Mouse (Mus musculus) monocyte, adult 5-6 weeks (primary cell): Measurements from ENCODE around the gene 2310033P09Rik. TPM values are rescaled to one million over a fixed set of nuclear protein-coding genes. Genes with fewer than 3 reads are reported as not detected.

Source experiments
- ATAC-seq: fragments of 153-309, 156-312 bp; replicated peaks from 2 replicates; pipeline ENCODE4 v1.8.0; 2017; ENCODE audit warnings: mild to moderate bottlenecking; ENCODE audit not compliant: low TSS enrichment, insufficient number of reproducible peaks, severe bottlenecking, poor library complexity, low FRiP score
- total RNA-seq: library from RNA; stranded (forward); fragments of 200-1000, 200-491, 200-594 nt; gene quantifications from 3 replicates; pipeline ENCODE4 v1.2.3, GENCODE M21; 2017

2310033P09Rik gene
- 8.9 to 16.8 TPM (median 16.4 TPM) in 3 replicates for total RNA-seq

DNA sequence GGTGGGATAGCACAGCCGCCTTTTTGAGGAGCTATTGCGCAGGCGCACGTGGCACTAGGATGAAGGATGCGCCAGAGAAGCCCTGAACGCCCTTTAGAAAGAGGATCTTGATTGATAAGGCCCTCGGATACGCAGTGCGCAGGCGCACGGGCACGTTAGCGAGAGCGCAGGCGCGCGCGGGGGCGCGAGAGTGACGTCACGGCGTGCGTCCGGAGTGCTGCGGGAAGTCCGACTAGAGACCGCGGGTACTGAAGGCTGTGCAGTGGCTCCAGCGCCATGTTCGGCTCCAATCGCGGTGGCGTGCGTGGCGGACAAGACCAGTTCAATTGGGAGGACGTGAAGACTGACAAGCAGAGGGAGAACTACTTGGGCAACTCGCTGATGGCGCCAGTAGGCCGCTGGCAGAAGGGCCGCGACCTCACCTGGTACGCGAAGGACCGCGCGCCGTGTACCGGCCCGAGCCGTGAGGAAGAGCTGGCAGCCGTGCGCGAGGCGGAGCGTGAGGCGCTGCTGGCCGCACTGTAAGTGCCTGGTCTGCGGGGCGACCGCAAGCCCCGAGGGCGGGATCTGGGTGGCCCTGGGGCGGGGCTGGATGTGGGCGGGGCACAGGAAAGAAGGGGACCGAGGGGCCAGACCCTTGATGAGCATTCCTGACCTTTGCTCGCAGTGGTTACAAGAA, at the start of gene 2310033P09Rik:
Gene 2310033P09Rik, plus strand, starts transcription at position 169 of the 679 bp plus-strand sequence.
- ATAC-seq, result peak; percentile 58

DNA sequence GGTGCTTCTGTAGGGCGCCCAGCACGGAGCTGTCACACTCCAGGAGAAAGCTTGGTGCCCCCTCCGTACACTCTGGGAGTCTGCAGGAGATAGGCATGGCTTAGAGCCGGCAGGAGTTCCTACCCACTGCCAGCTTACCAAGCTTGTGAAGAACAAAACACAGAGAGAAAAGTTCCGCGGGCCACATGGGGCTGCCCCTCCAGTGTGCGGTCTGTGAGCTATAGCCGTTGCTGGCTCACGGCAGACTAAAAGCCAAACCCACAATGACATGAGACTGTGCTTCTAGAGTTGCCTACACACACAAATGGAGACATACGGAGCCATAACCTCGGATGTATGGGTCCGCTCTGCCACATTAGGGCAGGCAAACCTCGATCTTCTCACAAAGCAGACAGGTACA, 49.0 kb upstream of the 2310033P09Rik start:
- no peak for ATAC-seq

DNA sequence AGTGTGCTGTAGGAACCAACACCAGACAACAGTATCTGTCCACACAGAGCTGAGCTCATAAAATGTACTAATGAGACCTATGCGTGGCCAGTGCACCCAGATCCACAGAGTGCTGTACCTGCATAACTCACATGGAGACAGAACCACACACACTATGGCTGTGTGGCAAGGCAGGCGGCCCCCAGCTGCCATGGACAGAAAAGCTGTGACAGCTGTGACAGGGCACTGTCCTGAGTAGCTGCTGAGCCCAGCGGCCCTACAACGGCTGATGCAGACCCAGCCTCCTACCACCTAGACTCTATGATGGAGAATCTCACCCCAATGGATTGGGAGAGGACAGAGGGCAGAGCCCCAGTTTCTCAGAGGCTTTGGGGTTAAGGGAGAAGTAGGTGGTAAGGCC, 48.6 kb upstream of the 2310033P09Rik start:
- ATAC-seq, result no peak

DNA sequence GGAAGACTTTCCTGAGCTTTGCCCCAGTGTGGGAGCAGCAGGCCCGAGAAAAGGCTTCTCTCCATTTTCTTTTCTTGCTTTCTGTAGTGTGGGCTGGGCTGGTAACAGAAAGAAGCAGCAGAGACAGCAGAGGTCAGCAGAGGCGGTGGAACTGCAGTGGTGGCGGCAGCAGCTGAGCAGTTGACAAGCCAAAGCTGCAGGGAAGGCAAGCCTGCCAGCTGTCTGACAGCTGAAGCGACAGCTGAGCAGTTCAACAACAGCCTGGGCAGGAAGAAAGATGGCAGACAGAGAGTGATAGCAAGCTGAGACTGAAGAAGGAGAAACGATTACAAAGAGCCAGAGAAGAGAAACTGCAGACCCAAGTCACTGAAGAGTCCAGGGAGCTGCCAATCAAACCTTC, 46.7 kb upstream of the 2310033P09Rik start:
- ATAC-seq, result no peak

DNA sequence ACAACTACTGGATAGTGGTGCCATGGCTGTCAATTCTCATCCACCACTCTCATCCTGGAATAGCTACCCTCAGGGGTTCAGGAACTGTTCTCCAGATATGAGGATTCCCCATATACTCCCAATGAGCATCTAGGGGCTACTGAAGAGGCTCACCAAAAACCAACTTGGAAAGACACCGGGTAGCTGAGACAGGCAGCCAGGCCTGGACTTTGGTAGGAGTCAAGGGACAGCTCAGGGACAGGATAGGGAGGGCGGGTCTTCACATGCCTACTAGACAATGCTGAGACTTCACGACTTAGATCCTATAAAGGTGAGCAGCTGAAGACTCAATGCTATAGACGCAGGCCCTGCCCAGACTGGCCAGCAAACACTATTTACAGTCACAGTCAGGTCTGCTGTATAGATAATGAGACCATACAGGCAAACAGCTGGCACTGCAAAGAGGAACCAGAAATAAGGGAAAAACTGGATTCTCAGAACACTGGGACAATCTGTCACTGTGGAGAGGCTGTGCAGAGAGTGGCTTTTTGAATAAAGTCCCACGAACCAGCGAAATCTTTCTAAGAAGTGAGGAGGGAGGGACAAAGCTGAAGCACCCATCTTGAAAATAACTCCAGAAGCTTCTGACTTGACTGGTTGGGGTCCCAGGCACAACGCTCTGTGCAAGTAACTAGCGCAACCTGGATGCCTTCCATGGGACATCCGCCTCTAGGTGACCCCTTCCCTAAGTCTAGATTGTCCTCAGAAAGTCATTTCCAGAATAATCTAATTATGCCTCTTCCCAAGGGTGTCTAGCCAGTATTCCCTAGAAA, 45.5 kb upstream of the 2310033P09Rik start:
- no peak for ATAC-seq

DNA sequence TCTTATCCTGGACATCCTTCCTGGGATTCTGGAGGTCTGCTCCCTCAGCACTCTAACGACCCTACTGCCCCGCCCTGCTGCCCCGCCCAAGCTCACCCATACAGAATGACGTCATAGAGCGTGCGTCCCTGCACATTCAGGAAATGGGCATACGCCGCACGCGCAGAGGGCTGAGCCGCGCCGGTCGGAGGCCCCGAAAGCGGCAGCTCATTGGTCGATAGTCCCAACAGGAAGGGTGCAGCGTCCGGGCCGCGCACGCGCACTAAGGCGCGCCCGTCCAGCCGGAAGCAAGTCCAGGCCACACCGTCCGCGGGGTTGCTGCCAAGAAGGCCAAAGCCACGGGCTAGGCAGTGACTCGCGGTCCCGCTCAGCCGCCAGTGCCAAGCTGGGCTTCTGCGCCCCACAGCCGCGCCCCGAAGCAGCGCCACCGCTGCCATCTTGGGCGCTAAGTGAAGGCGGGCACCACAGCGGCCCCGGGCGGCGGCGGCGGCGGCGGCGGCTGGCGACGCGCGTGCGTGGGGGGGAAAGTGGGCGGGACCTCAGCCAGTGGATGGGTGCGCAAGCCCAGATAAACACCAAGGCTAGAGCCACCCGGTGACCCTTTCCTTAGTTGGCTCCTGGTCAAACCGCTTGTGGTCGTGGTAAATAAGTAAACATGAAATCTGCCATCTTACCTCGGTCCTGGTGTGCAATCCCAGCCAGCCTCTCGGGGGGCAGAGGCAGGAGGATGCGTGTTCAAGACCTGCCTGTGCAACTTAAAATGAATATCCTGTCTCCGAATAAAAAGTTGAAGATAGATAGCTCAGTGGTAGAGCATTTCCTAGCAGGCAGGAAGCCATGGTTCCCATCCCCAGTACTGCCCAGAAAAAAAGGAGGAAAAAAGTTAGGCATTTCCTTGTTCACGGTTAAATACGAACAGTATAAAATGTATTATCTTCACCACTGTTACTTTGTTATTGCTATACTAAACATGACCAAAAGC, 44.6 kb upstream of the 2310033P09Rik start, which contains the start of gene Iba57:
Gene Iba57, minus strand, starts transcription at position 485 of the 982 bp plus-strand sequence.
- ATAC-seq, result peak; percentile 90

DNA sequence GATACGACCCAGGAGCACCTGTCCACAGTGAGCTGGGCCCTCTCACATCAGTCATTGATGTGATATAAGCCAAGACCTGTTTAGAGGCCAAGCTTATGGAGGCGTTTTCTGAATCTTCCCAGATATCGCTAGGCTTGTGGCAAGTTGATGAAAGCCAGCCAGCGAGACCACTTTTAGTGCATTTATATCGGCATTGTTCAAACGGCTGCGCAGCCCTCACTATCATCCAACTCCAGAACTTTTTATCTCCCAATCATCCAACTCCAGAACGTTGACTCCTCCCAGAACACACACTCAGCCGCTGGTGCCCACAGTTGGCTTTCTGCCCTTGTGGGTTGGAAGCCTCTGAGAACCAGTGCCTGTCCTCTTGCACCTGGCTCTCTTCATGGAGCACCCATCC, 43.7 kb upstream of the 2310033P09Rik start:
- no peak for ATAC-seq

DNA sequence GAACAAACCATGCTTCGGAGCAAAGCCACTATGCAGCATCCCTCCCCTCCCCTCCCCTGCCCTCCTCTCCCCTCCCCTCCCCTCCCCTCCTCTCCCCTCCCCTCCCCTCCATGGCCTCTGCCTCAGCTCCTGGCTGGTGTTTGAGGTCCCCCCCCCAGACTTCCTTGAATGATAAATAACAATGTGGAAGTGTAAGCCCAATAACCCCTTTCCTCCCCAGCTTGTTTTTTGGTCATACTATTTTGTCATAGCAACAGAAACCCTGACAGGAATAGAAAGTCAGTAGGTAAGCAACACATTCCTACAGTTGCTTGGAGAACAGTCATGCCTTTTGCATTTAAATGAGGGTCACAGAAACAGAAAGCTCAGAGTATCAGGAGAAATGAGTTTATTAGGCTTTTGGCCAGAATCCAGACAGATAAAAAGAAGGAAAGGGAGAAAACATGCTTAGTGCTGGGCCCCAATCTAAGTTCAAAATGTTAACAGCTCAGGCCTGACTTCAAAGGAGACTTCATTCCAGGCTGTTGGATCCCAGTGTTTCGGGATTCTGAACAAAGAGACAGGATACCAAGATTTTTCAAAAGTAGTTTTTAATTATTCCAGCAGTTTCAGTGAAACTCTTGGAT, 42.4 kb upstream of the 2310033P09Rik start:
- ATAC-seq, result no peak

DNA sequence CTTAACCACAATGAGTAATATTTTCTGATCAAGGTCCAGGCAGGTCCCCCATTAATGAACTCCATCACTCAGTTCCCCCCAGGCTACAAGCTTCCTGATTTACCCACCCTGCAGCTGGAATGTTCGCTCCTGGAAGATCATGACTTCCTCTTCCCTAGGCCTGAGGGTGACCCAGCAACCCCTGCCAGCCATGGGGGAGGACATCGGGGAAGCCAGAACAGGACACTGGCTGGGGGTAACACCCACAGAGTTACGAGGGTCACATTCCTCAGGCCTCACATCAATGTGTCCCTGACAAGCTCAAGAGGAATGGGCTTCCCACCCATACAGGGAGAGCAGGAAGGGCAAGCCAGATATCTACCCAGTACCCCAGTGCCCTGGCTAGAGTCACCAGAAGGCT, 38.3 kb upstream of the 2310033P09Rik start:
- ATAC-seq, result no peak

DNA sequence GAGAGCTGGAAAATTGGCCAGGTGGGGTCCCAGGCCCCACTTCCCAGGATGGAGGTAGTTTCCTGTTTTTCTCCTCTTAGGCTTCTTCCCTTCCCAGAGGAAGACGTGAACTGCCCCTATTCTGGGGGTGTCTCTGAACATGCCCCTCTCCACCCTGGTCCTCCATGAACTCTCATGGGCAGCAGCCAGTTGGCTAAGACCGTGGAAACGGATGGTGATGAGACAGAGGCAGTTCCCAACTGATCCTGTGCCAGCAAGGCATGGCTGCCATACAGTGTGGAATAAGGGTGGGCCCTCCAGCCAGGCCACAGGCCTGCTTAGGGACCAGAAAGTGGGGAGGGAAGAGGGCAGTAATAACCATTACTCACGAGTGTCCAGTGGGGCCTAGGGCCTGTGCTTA, 37.6 kb upstream of the 2310033P09Rik start:
- ATAC-seq, result no peak

DNA sequence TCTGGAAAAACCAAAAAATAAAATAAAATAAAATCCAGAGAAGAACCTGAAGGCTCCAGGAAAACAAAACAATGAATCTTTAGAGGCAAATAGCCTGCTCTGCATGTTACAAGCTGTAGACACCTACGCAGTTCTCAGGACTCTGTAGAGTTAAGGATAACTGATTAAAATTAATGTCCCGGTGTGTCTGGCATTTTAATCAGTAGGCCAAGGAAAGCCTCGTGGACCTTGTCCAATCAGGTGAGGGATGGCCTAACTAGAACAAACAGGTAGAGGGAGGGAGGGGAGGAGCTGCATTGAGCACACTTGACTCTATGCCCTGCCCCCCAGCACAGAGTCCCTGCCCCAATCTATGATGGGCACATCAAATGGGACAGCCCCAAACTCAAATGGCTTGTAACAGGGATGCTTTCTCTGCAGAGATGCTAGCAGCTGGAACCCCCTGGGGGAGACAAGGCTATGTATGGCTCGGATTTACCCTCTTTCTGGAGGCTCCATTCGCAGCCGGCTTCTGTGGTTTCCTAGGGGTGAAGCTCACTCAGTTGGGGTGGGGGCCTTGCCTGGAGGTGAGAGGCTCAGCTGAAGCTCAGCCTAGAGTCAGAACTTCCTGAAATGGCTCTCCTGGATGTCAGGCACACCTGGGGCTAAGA, 33.8 kb upstream of the 2310033P09Rik start:
- ATAC-seq, result no peak

DNA sequence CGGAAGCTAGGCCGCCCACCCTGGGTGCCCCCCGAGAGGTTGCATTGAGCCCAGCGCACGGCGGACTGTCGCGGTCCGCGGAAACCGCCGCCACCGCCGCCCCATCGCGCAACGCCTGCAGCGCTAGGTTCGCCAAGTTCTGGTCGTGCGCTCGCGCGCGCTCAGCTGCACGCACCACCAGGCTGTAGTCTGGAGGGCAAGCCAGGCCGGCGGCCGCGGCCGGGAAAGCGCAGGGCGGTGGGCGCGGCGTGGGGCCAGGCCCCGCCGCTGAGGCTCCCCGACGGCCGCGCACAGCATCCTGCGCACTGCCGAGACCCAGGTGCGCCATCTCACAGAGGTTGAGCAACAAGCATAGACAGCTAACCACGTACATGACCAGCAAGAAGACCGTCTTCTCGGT, 31.6 kb upstream of the 2310033P09Rik start:
- no peak for ATAC-seq

DNA sequence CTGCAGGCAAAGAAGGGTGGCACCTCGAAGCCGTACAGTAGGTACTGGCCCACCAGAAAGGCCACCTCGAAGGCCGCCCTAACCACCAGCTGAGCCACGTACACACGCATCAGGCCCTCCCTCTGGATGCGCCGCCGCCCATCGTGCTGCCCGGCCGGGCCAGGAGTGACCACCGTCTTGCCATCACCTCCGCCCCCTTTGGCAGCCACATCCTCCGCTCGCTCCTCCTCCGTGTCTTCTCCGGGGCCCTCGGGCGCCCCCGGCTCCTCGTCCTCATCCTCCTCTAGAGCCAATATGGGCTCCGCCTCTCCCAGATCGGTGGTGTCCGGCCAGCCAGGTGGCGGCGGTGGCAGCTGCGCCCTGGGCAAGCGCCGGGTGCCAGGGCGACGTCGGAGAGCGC, 31.2 kb upstream of the 2310033P09Rik start:
- no peak for ATAC-seq

DNA sequence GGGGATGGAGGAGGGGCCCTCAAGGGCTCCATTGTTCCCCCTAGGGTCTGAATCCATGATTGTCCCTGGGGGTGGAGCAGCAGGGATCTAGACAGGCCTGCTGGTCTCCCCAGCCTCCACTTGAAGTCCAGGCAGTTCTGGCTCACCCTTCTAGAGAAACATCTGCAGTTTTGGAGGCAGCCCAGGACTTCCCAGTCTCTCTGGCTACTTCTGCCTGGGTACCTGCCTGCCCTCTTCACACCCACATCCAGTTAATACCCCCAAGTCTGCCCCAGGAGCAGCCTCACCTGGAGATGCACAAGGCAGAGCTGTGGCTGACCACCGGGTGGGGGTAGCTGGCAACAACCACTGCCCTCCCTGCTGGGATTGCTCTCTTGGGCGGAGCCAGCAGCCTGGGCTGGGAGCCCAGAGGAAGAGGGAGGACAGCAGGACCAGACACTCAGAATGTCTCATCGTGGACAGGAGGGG, 25.2 kb upstream of the 2310033P09Rik start, which contains the start of gene Gjc2:
Gene Gjc2, minus strand, starts transcription at position 350 of the 468 bp plus-strand sequence.
- no peak for ATAC-seq

DNA sequence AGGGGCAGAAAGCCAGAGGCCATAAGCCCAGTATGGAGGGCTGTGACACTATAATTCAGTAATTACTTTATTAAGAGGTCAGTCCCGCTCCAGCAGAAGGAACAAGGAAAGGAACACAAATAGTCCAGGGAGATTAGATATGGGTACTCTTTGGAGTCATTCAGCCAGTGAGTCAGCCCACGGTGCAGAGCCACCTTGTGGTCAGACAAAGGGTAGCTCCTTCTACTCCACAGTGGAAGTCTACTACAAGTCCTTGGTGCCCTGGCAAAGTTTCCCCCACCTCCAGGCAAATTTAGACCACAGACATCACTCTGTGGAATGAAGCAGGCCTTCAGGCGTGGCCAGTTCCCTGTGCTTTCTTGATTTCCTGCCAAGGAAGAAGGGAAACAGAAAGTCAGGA, 24.3 kb upstream of the 2310033P09Rik start:
- no peak for ATAC-seq

DNA sequence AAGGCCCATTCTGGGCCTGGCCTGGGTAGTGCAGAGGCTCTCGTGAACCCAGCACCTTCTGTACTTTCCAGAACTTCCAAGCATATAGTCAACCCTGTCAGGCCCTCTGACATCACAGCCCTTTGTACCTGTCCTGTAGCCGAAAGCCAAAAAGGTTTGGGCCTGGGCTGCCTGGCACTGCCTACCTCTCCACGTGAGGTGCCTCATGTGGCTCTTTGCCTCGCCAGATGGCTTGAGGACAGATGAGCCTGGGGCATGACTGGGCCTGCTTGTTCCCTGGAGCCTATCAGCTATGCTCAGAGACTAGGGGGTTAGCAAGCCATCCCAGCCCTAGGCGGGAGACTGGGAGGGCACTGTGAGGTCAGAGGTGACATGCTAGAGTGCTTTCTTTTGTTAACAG, 22.6 kb upstream of the 2310033P09Rik start:
- no peak for ATAC-seq

DNA sequence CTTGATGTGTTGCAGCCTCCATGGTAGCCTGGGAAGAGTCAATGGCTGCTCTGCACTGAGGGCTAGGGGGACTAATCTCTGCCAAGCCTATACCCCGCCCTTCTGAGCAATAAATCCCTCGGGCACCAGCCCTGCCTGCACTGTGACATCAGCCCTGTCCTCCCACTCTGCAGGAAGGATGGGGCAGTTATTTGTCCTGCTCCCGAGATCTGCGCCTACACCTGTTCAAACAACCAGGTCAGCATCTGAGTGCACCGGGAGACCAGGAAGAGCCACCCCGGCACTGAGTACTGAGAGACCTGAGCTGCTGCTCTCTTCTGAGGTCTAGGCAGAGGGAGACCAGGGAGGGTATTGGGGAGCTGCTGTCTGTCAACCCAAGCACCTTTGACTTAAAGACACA, 20.4 kb upstream of the 2310033P09Rik start:
- no peak for ATAC-seq
